Mouse (Mus musculus) layer of hippocampus, adult 6 months (tissue): ENCODE measurements around the gene AA986860. TPM values are rescaled to one million over a fixed set of nuclear protein-coding genes. Genes with fewer than 3 reads are reported as not detected.

Experiments used
- long read RNA-seq, 2 experiments: library from polyadenylated mRNA; unstranded; transcript quantifications; one replicate each; pipeline ENCODE4 v2.0.0; 2019 to 2020
- polyA plus RNA-seq: library from polyadenylated mRNA; unstranded; fragments of <200 nt; fragmentation: Nextera tagmentation; gene quantifications from 2 replicates; pipeline ENCODE4 v1.2.3, GENCODE M21; 2021

The AA986860 gene
- 0.69 and 0.93 TPM in 2 replicates for polyA plus RNA-seq
- long read RNA-seq, experiment 1, partial matches to known transcripts = 0 of 4 reads
- long read RNA-seq, experiment 1, other reads (novel, unspliced or antisense) = 4 of 4 reads
- long read RNA-seq, experiment 2, partial matches to known transcripts = 0 of 9 reads
- long read RNA-seq, experiment 2, other reads (novel, unspliced or antisense) = 9 of 9 reads

GRCm38 (mm10) chr1:130731741-130732337 is at the start of gene AA986860:
Gene AA986860, plus strand, starts transcription at chr1:130731976.

GRCm38 (mm10) chr1:130715561-130716217 is 16.1 kb upstream of the AA986860 start, which contains the start of gene Gm29427:
Gene Gm29427, minus strand, starts transcription at chr1:130715799.

GRCm38 (mm10) chr1:130717291-130717871 is 14.4 kb upstream of the AA986860 start, which contains the start of gene Yod1:
Gene Yod1, plus strand, starts transcription at chr1:130717327.

GRCm38 (mm10) chr1:130729153-130729552 is 2.6 kb upstream of the AA986860 start, which contains the start of gene Pfkfb2:
Gene Pfkfb2, minus strand, starts transcription at chr1:130729253.

Other genes with a start within 250 kb of the AA986860 start
- gene Zp3r, start 102.4 kb upstream of the AA986860 start, polyA plus RNA-seq = 0.08 TPM in 1 of 2 replicates, not detected in the other
- gene C4bp, start 70.3 kb upstream of the AA986860 start, polyA plus RNA-seq = 0.51 and 0.95 TPM in 2 replicates
- not detected in 2 replicates for gene Gm29427, start 16.2 kb upstream of the AA986860 start, polyA plus RNA-seq
- gene Yod1, start 14.6 kb upstream of the AA986860 start, polyA plus RNA-seq = 19.6 and 33.3 TPM in 2 replicates
- 5.4 and 6.0 TPM in 2 replicates for gene Pfkfb2, start 2.7 kb upstream of the AA986860 start, polyA plus RNA-seq
- not detected in 2 replicates for gene Fcamr, start 68.9 kb downstream of the AA986860 start, polyA plus RNA-seq
- gene Pigr, start 94.7 kb downstream of the AA986860 start, polyA plus RNA-seq = not detected in 2 replicates
- 0.34 and 1.2 TPM in 2 replicates for gene Fcmr, start 133.7 kb downstream of the AA986860 start, polyA plus RNA-seq
- not detected in 2 replicates for gene Il24, start 155.5 kb downstream of the AA986860 start, polyA plus RNA-seq
- gene Il20, start 179.5 kb downstream of the AA986860 start, polyA plus RNA-seq = not detected in 2 replicates
- not detected in 2 replicates for gene Il19, start 208.1 kb downstream of the AA986860 start, polyA plus RNA-seq